Mouse (Mus musculus): ENCODE data around the gene Shank2.
A peak's percentile ranks its signal among the peaks of the same experiment; 100 is the strongest.

Shank2 gene

DNA sequence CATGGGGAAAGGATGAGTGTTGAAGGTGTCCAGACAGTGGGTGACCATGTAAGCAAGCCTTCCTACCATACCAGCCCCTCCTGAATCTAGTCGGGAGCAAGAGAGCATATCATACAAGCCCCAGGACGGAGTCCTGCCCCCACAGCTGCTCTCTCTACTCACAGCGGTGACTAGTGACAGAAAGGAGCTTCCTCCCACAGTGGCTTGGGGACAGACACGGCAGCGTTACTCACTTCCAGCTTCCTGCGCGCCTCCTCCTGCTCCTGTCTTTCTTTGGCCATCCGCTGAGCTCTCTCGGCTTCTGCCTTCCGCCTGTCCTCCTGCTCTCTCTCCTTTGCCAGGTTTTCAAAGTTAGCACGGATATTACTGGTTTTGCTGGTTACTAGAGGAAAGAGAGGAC is 439.7 kb downstream of the Shank2 start:
- DNase-seq = no peak

GRCm38 (mm10) chr7:144441976-144442375 is 440.2 kb downstream of the Shank2 start:
- DNase-seq = no peak

DNA sequence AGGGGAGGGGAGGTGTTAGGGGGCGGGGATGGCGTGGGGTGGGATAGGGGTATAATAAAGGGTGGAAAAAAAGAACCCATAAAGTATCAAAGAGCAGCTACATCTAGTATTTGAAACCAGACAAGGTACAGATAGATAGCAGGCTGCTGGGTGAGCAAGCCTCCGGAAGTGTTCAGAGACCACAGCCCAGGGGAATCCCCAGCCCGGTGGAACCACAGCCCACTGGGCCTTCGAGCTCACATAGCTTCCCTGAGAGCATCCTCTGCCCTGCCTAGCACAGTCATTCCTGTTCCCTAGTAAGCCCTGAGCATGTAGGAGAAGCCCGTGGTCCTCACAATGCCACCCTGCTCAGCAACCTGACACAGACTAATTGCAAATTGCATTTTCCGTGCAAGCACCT is 443.1 kb downstream of the Shank2 start:
- DNase-seq = peak; percentile 58

DNA sequence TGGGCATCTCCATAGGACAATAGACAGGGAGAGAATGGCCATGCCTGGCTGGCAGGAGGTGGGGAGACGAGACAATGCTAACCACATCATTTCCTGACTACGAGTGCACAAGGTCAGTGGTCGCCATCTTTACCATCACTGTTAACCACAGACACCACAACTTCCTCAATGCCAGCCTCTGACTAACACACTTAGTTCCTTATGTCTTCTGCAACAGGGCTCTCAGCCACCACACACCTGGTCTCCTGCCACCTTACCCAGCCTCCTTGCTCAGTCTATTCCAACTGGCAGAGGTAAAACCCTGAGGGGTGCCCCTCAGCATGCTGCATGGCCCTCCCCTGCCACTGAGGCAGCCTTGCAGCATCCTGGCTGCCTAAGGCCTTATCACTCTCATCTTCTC is 445.4 kb downstream of the Shank2 start:
- peak; percentile 55 for DNase-seq

- no peak for DNase-seq
Observed at GRCm38 (mm10) chr7:144448186-144448585, 446.5 kb downstream of the Shank2 start.

DNA sequence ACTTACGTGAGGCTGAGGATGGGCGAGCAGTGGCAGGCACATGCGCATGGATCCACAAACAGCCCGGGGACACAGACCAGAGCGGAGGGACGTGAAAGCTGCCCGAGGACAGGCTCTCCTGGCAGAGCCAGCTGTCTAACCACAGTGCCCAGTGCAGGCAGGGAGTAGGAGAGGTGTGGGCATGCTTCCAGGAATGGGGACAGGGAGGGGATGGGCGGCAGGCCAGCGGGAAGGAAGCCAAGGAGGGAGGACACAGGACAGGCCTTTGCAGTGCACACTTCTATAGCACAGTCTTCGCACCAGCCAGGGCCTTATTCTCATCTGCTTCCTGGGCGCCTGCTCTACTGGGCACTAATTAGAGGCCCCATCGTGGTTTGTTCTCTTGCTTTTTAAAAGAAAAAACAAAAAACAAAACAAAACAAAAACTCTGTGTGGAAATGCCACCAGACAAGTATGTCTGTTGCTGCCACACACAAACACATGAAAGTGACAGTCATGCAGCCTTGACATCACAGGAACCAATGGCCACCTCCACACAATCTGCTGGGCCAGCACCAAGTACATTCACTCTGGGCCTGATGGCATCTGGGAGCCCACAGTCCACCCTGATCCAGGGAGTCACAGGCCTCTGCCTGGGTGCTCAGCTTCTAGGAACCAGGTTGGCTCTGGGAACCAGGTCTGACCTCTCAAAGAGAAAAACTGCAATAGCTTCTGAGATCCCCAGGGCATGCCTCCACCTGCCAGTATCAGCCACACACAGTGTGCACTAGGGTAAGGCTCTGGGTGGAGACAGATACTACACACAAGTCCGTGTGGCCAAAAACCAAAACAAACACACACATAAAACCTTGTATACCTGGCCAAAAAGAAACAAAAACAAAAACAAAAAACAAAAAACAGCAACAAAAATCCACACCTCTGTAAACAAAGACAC is 448.2 kb downstream of the Shank2 start:
- DNase-seq = no peak

GRCm38 (mm10) chr7:144450661-144451060 is 448.9 kb downstream of the Shank2 start:
- DNase-seq = no peak

DNA sequence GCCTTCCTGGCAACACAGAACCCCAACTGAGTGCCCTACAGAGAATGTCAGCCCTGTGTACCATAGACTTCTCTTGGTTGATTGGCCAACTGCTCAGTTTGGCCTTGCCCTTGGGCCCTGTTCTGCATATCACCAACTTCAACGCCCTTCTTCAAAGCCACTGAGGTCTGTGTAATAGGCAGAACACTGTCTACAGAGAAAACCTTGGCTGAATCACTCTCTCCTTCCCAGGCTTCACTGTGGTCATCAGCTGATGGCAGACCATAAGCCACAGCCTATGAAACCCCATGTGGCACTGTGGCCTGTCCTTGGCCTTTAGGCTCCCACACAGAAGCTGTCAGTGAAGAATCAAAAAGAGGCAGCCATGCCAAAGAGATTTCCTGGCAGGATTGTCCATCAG is 457.2 kb downstream of the Shank2 start:
- DNase-seq = no peak

GRCm38 (mm10) chr7:144461246-144461902 is 459.6 kb downstream of the Shank2 start:
- no peak for DNase-seq

GRCm38 (mm10) chr7:144462577-144462976 is 460.8 kb downstream of the Shank2 start:
- DNase-seq = no peak

GRCm38 (mm10) chr7:144468741-144469140 is 467.0 kb downstream of the Shank2 start:
- DNase-seq = no peak

GRCm38 (mm10) chr7:144469181-144469641 is 467.5 kb downstream of the Shank2 start:
- no peak for DNase-seq

- DNase-seq = peak; percentile 9
Observed at GRCm38 (mm10) chr7:144469908-144470544, 468.3 kb downstream of the Shank2 start.

DNA sequence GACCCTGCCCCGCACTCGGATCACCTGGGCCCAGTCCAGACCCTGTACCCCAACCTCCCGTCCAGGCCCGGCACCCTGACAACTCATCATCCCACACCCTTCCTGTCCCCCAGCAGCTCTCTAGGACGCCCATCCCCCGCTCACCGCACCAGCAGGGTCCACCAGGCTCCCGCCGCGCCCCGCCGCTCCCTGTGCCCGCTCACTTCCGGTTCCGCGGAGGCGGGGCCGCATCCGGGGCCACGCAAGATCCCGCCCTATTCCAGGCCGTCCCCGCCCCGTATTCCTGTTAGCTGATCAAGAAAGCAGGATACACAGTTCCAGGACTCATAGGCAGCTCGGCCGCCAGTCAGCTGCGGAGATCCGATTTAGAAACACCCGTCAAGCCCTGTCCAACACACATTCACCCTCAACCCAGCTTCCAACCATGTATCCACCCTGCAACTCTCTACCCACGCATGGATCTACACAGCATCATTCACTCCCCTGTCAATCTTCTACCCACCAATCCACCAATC is 468.9 kb downstream of the Shank2 start, which contains the start of gene Cttn:
Cttn (minus strand) TSS at position 465 of the 515 bp plus-strand sequence.
- peak; percentile 52 for DNase-seq

- no peak for DNase-seq
Observed at GRCm38 (mm10) chr7:144471103-144471502, 469.4 kb downstream of the Shank2 start.

GRCm38 (mm10) chr7:144473486-144473885 is 471.8 kb downstream of the Shank2 start:
- DNase-seq = no peak

All from thymus, postnatal 14 days (tissue).